Mouse (Mus musculus) MEL-GATA-1-ER (cell line): ENCODE measurements around the gene Zfp536.

Experiments used
- DNase-seq: peaks from one replicate; pipeline ENCODE4 v3.0.0-alpha.2; 2012; ENCODE audit warnings: low read depth; ENCODE audit errors: extremely low read depth

The Zfp536 gene

DNA sequence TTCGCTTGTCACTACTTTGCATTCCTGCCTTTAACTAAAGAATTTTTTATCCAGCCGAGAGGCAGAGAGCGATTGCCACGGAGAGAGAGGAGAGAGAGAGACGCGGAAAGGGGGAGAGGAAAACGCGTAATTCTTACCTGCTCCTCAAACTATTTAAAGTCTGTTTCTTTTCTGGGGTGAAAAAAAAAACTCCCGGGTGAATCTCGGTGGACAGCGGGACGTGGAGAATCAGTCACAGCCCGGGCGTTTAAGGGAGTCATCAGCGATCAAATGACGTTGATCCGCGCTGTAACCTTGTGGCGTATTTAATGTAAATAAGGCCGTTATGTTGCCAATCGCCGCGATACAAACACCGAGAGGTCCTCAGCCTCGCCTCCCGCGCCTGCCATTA lies at the start of gene Zfp536:
Gene Zfp536 (minus strand): TSS at position 330 of the 391 bp plus-strand sequence.
- no peak for DNase-seq

DNA sequence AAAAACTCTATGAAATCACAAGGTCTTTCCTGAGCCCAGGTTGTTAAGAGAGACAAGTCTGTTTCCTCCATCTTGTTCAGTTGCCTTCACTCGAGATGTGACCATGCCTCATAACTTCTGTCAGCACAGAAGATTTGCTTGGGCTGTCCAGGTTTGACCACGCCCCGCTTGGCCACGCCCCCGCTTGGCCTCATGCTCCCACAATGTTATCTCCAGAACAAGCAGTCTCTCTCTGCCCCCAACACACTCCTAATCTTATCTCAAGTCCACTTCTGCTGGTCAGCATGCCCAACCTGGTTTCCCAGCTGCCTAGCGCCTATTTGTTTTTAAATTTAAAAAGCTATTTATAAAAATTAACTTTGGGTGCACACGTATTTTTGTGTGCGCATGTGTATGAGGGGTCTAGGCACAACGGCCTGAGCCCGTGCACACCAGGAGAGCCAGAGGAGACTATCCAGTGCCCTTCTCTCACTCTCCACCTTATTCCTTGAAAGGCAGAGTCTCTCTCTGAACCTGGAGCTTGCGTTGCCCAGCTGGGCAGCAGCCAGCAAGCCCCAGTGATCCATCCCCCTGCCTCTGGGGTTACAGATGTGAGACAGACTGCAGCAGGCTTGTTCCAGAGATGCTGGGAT lies 47.3 kb upstream of the Zfp536 start:
- DNase-seq: no peak

DNA sequence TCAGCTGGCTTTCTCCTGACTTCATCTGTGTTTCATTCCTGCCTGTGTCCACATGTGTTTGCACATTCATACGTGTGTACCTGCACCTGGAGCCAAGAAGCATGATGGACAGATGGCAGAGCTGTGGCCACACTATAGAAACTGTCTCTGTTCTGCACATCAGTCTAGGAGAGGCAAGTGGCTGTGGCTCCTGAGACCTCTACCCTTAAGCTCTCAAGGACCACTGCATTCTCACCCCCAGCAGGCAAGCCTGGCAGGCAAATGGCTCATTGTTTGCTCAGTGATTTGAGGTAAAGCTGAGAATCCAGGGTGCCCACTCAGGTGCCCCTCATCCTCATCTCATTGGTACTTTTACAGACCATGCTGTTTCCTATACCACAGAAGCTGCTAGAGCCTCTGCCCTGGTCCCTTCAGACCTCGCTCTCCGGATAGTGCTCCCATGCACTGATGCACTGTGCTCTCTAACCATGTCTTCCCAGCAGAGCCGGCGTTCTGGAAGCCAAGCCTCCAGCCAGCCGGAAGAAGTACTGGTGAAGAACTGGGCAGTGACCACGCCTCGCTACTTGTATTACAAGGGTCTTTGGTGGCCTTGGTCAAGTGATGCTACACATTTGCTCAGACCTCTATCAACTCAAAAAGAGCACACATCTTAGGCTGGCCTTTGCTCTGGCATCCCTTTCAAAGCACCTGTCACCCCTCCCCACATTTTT lies 45.3 kb upstream of the Zfp536 start:
- DNase-seq: no peak

DNA sequence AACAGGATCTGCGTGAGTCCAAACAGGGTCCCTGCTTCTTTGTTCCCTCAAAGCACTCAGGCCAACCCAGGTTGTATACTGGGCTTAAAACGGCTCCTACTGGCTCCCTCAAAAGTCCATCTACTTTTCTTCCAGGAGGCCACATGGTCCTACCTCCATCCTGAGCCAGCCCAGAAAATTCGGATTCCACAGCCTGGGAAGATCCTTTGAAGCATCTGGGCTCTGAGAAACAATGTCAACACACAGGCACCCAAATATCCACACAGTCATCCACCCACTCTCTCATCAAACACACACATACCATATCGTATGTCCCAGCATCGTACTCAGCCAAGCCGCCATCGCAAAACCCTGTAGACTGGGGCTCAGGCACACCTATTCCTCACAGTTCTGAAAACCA lies 43.5 kb upstream of the Zfp536 start:
- DNase-seq: no peak

DNA sequence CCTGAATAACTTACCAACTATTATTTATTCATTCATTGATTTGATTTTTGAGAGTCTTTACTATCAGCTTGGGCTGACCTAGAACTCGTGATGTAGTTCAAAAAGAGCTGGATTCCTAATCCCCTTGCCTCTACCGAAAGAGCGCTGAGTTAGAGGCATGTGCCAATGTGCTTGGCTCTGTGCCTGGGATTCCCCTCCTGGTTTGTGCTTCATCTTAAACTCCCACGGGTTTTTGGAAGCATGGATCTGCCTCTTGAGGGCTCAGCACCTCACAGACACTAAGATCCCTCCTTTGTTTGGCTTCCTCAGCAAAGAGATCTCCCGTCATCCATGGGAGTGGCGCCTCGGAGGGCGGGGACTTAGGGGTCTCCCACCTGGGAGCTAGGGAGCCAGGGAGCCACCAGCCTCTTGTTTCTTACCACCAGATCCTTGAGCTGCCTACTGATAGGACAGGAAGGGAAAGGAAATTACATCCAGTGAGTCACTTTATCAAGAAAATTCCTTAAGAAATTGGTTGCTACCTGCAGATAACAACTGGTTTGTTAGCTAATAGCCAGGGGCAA lies 41.5 kb upstream of the Zfp536 start:
- DNase-seq: no peak

DNA sequence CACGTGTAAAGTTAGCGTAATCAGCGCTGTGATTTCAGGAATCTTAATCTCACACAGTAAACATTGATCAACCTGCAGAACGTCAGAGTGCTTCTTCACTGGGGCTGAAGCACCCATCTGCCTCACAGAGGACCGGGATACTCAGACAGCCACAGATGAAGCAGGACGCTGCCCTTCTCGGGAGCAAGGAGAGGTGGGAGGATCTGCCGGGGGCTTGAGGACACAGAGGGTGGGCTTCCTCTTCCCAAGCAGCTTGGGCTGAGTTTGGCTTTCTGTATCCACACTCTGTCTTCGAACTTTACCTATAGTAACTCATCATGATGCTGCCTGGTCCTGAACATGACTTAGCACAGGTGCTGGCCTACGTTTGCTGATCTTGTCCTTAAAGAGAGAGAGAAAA lies 40.2 kb upstream of the Zfp536 start:
- DNase-seq: no peak

DNA sequence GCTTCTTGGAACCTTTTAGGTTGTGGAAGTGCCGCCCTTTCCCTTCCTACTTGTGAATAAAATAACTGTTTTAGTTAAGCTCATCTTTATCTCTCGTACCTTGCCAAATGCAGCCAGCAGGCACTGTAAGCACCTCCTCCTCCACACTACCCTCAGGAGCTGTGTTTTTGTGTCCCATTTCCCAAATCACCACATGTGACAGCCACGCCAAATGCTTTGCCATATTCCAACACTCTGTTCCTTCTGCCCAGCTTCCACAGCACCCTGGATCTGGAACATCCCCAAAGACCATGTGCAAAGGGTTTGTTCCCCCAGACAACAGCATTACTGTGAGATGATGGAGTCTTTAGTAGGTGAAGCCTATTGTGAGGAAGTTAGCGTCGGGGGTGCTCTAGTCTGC lies 36.5 kb upstream of the Zfp536 start:
- DNase-seq: no peak

DNA sequence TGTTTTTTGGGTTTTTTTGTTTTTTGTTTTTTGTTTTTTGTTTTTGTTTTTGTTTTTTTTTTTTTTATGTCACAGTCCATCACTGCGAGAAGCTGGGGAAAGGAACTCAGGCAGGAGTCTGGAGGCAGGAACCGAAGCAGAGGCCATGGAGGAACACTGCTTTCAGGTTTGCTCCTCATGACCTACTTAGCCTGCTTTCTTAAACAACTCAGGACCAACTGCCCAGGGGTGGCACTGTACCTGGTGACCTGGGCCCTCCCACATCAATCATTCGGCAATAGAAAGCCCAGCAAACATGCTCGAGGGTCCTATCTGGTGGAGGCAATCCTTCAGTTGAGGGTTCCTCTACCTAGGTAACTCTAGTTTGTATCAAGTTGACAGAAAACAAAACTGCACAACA lies 35.6 kb upstream of the Zfp536 start:
- DNase-seq: no peak

DNA sequence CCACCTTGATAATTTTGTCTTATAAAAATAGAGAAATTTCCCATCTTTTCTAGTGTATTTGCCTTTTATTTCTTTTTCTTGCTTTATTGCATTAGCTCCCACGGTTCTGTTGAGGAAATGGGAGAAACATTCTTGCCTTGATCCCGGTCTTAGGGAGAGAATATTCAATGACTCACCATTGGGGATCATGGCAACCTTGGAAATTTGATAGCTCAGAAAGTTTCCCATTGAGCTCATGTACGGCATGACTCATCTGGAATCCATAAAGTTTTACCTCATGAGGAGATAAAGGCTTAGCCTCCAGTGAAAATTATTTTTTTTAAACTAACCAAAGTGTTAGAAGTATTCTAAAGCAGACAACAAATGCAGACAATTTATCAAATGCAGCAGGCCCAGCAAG lies 27.7 kb upstream of the Zfp536 start:
- no peak for DNase-seq

DNA sequence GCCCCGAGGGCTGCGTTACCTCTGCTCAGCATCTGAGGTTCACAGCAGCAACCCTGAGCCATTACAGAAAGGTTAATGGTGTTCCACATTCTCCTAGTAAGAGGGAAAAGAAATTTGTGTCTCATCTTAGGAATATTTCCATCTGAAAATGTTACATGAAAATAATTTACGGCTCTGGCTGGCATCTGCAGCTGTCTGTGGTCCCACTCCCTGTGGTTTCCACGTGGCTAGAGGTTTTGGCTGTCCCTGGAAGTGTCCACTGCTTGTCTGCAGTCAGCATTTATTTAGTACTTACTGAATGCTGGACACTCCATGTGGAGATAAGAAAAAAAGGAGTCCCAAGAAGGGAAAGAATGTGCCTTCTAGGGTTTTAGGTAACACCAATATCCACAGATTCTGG lies 15.3 kb upstream of the Zfp536 start:
- DNase-seq: no peak

DNA sequence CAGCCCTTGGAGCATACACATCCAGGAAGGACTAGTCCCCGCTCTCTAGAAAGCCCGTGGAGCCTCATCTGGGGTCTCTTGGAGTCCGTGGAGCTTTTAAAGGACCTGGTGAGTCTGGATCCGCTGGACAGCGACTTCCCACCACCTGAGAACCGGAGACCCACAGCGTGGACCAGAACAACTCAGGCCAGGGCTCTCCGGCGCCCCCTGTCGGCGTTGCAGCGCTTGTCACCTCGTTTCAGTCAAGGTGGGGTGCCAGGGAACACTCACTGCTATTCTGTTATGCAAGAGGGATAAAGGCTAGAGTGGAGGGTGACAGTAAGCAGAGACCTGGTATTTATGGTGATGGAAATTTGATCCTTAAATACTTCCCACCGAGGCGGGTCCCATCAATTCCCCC lies 2.1 kb upstream of the Zfp536 start:
- DNase-seq: no peak

DNA sequence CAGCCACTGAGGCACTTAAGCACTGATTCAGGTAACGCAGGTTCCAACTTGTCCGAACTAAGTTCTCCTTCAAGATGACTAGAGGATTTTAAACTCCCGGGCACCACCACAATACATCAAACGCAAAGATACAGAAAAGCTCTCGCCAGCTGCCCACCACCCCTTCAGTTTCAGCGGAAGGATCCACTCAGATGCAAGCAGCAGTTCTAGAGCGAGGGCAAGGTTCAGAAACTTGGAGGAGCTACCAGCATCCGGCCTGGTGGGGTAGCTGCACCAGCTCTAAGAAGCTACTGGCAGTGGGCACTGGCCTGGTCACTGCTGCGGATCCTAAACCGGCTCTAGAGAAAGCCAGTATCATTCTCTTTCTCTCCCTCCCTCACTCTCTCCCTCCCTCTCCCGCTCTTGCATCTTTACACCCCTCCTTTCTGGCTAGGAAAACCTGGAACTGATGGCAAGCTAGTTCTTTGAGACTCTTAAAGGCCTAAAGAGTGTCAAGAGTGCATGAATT lies 1.1 kb upstream of the Zfp536 start:
- no peak for DNase-seq

DNA sequence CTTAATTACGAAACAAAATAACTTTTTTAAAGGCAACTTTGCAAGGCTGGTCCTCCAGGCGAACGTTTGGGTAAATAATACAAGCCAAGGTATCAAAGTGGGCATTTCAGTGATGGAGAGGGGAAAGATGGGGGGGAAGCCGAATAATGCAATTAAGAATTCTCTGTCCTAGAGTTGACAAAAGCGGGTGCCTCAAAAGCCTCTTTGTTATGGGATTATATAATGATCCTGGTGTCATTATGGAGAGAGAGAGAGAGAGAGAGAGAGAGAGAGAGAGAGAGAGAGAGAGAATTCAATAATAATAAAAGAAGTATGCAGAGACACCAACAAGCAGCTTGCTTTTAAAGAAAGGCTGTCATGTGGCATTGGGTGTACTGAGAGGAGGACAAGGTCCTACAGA lies 465 bp upstream of the Zfp536 start:
- no peak for DNase-seq

DNA sequence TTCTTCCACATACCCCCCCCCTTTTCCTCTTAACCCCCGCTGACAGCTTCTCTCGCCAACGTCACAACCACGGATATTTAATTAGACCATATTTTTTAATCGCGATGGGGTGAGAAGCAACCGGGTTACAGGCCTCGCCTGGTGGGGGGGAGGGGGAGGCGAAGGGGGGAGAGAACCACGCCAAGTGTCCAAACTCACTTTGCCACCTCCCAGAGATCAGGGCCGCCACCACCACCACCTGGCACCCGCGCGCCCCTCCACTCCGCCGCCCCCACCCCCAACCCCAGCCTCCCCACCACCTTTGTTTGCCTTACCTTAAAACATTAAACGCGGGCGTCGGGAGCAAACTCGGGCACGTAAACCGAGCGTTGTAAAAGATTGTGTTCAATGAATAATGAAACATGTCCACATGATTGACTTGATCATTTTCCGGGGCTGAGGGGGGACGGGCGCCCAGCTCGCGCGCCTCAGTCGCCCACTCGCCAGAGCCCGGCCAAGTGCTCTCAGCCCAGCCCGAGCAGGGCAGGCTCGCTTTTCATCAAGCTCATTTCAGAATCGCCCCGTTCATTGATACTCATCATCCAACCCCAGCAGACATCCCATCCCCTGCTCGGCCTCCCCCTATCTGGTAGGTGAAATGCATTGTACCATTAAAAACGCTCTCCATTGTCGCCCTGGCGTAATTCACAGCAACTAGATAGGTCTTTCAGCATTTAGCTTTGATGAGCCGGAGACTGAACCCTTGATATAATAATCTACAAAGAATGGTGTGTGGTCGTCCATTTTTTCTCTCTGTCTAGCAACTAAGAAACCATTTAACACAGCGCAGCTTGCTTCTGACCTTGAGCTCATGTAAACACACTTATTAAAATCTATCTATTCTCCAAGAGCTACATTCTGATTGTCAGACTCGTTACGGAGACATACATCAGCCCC lies 797 bp downstream of the Zfp536 start:
- no peak for DNase-seq

DNA sequence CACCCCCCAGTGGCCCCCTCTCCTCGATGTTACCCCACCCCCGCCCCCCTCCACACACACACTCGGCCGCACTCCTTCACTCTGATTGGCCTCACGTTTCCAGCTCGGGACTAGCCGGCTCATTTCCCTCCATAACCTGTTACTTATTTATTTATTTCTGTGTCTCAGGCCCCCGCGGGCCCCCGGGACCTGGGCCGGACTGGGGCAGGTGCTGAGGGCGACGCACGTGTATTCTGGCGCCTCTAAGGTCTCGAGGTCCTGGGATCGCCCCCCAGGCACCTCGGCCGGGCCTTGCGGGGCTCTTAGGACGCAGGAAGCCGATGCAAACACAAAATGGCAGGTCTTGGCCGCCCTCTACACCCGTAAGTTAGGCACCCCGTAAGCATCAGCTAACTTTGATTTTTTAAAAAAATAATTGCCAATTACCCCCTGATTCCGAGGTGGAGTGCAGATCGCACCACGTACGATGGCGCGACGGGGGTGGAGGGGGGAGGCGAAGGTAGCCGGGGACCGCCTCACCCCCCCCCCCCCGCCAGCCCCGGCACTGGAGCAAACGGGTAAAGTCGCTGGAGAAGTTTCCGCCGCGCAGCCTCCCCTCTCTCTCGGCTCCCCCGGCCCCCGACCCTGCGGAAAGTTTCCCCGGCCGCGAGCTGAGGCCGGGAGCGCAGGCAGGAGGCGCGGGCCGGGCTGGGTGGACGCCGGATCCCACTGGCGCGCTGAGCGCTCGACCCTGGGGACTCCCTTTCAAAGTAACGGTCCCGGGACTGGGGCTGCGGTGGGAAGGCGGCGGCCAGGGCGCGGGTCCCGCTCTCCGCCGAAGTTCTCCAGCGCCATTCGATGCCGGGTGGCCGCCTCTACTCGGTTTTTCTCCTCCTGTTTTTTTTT lies 1.7 kb downstream of the Zfp536 start:
- DNase-seq: no peak

DNA sequence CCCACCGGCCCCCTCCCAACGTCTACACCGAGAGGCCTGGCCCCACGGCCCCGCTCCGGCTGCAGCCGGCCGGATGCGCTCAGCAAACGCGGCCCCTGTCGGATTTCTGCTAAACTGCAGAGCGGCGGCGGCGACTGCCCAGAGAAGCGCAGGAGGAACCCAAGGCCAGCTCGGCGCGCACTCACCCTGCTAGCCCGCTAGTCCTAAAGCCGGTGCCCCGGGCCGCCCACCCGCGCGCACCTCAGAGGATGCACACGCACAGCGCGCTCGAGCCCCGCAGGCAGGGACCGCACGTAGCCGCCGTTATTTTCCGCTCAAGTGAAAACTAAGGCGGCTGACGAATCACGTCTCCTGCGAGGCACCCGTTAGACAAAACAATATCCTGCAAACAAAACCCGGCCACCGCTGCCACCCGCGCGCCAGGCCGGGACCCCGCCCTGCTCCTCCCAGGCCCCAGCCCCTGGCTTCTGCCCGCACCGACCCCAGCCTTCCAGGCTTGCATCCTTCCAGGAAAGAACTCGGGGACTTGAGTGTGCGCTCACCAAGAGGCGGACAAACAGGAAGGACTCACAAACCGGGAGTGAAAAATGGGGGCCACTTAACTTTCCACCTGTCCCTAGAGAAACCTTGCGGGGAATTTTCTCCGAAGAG lies 2.9 kb downstream of the Zfp536 start:
- DNase-seq: no peak

DNA sequence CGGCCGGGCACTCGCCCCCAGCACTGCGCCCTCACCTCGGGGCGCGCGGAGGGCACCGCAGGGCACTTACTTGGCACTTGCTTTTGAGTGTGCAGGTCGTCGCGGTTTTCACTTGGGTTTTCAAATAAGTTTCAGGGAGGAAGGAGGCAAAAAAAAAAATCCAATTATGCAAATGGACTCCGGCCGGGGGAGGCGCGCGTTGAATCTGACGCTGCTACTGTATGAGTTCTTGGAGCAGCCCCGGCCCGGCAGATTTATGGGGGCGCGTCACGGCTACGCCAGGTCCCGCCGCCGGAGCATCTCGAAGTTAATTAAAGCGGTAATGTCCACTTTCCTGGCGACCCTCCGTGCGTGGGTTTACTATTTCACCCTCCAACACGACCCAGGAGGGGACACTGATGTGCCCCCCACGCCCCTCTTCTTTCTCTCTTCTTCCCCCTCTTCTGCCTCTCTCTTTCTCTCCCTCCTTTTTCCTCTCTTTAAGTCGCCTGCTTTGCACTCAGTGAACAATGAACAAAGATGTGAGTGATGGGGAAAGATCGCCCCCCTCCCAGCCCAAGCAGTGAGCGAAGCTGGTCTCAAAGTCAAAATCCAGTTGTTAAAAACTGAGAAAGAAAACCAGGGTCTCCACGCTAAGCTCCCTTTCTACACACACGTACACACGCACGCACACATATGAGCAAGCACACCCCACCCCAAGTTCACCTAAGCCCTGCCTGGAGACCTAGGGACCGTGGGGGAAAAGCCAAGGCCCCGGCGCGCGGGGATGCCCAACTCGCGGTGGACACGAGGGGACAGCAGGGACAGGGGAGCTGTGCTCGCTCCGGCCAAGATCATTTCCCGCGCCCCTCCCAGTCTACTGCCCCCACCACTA lies 3.7 kb downstream of the Zfp536 start:
- no peak for DNase-seq

DNA sequence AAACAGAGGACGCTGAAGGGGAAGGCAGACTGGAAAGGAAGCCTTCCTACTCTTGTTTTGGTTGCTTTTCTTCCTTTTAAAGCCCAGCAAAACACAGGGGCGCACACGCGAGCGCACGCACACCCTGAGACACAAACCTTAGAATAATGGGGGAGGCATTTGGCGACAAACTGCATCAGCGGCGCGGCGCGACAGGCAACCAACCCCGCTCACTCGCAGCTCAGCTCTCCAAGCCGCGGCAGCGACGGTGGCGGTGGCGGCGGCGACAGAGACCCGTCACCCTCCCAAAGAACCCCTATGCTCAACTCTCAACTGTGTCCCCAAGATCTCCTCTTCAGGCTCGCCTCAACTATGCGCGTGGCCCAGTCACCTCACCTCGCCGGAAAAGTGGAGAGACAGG lies 4.4 kb downstream of the Zfp536 start:
- no peak for DNase-seq

DNA sequence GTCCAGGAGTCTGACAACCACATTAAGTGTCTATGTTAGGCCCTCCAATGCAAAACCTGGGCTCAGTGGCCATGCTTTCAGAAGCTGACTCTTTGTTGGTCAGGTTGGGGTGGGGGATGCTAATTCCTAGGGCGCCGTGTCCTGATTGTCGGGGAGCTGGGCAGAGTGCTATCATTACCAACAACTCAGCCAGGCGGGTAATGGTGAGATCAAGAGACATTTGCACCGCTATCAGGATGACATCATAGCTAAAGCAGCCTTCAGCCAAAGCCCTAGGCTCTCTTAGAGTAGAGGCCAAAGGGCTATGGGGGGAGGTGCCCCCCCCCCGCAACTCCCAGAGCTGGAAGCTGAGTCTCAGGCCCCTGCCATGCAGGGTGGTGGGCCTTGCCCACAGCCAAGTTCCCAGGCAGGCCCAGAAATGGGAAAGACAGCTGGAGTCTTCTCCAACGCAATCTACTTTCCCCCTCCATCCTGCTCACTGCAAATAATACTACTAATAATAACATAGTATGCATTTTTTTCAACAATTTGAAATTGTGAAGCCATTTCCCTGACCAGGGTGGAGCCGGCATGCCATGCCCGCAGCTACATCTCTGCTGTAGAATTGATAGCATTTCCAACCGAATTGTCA lies 5.0 kb downstream of the Zfp536 start:
- no peak for DNase-seq
